Mouse (Mus musculus): ENCODE results near the gene Cyp2u1.

DNA sequence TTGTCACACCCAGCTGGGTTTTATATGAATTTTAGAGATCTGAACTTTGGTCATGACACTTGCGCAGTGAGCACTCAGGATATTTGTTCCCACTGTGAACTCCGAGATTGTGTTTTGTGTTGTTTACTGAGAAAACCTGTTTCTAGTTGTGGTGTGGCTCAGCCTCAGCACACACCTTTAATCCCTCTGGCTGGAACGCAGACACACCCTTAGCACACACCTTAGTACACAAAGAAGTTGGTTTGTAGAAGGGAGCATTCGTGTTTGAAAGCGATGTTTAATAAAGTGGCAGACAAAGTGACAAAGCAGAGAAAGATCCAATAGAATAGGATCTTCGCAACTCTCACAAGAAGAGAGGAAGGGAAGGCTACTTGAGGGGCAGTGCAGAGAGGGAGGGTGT is 42.6 kb downstream of the Cyp2u1 start:
- TF ChIP-seq CTCF (IDR thresholded peaks at IDR 0.05; ENCODE audit: extremely low read depth, insufficient read depth, insufficient read length, insufficient replicate concordance) (no peak), POLR2A (IDR thresholded peaks at IDR 0.05; ENCODE audit: low read depth, low read length) (no peak)
